Mouse (Mus musculus) adrenal gland (tissue): ENCODE measurements around the gene Hist1h3e.
"Not testable (repeated sequence)": the region's sequence is repeated elsewhere in the genome, so short reads cannot be mapped to it uniquely, and the experiment has no call there.

ENCODE experiments used
- intact Hi-C: fragments of 180-260 bp; cut with DNase I; formaldehyde crosslinking; loops from one replicate; pipeline ENCODE4 v1.15.1; 2025

Hist1h3e gene

GRCm38 (mm10) chr13:23584331-23584730 lies 22.2 kb upstream of the Hist1h3e start:
- intact Hi-C loops: loop anchor here (5.0 kb wide), 2 partner anchors 33 to 178 kb away; partner anchors contain the start of genes Hist1h1a, Hist1h3a and Hist1h4a

GRCm38 (mm10) chr13:23583387-23584068 lies 21.4 kb upstream of the Hist1h3e start:
- intact Hi-C loops: loop anchor here (5.0 kb wide), 2 partner anchors 34 to 179 kb away; partner anchors contain the start of genes Hist1h1a, Hist1h3a and Hist1h4a

- intact Hi-C loops: loop anchor here (5.0 kb wide), 2 partner anchors 35 to 180 kb away; partner anchors contain the start of genes Hist1h1a, Hist1h3a and Hist1h4a
These were observed 20.3 kb upstream of the Hist1h3e start for GRCm38 (mm10) chr13:23582219-23583056.

GRCm38 (mm10) chr13:23581408-23582218 lies 19.4 kb upstream of the Hist1h3e start, which contains the start of gene Hist1h4d:
Gene Hist1h4d, plus strand, starts transcription at chr13:23581598.
- intact Hi-C loops: loop anchor here (5.0 kb wide), 2 partner anchors 36 to 181 kb away; partner anchors contain the start of genes Hist1h1a, Hist1h3a and Hist1h4a

GRCm38 (mm10) chr13:23577835-23578234 lies 15.7 kb upstream of the Hist1h3e start:
- intact Hi-C loops: no loop called here

GRCm38 (mm10) chr13:23576906-23577639 lies 14.9 kb upstream of the Hist1h3e start:
- intact Hi-C loops: no loop called here

- intact Hi-C loops: no loop called here
These were observed 14.2 kb upstream of the Hist1h3e start for GRCm38 (mm10) chr13:23576351-23576881.

GRCm38 (mm10) chr13:23575864-23576313 lies 13.7 kb upstream of the Hist1h3e start:
- intact Hi-C loops: not testable (repeated sequence)

- intact Hi-C loops: no loop called here
These were observed 13.2 kb upstream of the Hist1h3e start, which contains the start of gene Hist1h3d for GRCm38 (mm10) chr13:23575271-23575851. Gene Hist1h3d, plus strand, starts transcription at chr13:23575763.

GRCm38 (mm10) chr13:23574546-23575170 lies 12.5 kb upstream of the Hist1h3e start:
- intact Hi-C loops: not testable (repeated sequence)

- intact Hi-C loops: not testable (repeated sequence)
These were observed 11.8 kb upstream of the Hist1h3e start, which contains the start of the genes Hist1h2bf and Hist1h2ad for GRCm38 (mm10) chr13:23573898-23574524. Gene Hist1h2bf, minus strand, starts transcription at chr13:23574196. Gene Hist1h2ad, plus strand, starts transcription at chr13:23574381.

GRCm38 (mm10) chr13:23573034-23573897 lies 11.1 kb upstream of the Hist1h3e start:
- intact Hi-C loops: not testable (repeated sequence)

GRCm38 (mm10) chr13:23572218-23573033 lies 10.3 kb upstream of the Hist1h3e start:
- intact Hi-C loops: no loop called here

- intact Hi-C loops: not testable (repeated sequence)
These were observed 9.5 kb upstream of the Hist1h3e start for GRCm38 (mm10) chr13:23571504-23572217.

- intact Hi-C loops: no loop called here
These were observed 8.9 kb upstream of the Hist1h3e start, which contains the start of the genes Hist1h2ae and Hist1h2bg for GRCm38 (mm10) chr13:23571022-23571503. Gene Hist1h2ae, minus strand, starts transcription at chr13:23571220. Gene Hist1h2bg, plus strand, starts transcription at chr13:23571396.
